In the genomic region with DNA sequence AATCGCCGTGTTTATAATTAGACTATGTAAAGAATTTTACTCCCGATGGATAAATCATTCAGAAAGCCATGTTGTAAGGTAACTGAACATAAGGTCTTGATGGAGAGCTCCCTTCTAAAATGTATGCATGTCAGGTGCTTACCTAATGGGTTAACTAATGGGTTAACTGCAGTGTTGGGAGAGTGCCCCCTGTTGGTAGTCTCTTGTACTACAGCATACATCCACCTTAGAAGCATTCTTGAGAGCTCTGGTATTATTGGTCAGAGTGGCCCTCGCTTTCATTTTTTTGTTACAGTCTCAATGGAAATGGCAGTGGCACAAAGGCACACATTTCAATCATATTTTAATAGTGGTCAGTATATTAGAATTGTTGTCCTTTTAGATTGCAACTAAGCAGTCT, we compare ENCODE assay signal across 10 mouse cellular contexts.
A peak's percentile ranks its signal among the peaks of the same experiment; 100 is the strongest.
DNase-seq lines count a peak whose midpoint lies in the region; ATAC-seq and TF ChIP-seq lines count a peak whose summit lies in the region.
"Had no signal": no experiment of that assay in that cellular context is flagged by ENCODE, and none has a peak within 500 bp of the region (broad histone marks: within the 10 kb centered on the region; RNA-seq: fewer than 3 reads in every experiment).

No protein-coding gene starts in this region.

- dilution Hi-C loops in CH12.LX (cut with MboI; ENCODE audit: extremely low pct_ligation_motif_present, extremely low pct_unique_long_range_greater_than_20kb, low sequenced_read_pairs): no loop called here

- no peak for ATAC-seq in kidney, embryonic 14.5 days (ENCODE audit: low FRiP score, low TSS enrichment)
- ATAC-seq in lung, postnatal 0 days: no peak
- ATAC-seq: forebrain, embryonic 15.5 days had no signal

- H3K27ac ChIP-seq in kidney, embryonic 14.5 days (ENCODE audit: low read depth, low read length): no peak overlapping the region
- no peak overlapping the region for H3K27ac ChIP-seq in CH12.LX (ENCODE audit: insufficient read depth, low read depth)
- no peak overlapping the region for H3K27ac ChIP-seq in lung, postnatal 0 days (ENCODE audit: low read length)
- H3K27ac ChIP-seq: forebrain, embryonic 15.5 days had no signal

- no peaks in the 10 kb centered on the region for H3K4me1 ChIP-seq in kidney, embryonic 14.5 days (ENCODE audit: control insufficient read depth, insufficient read depth, low read length)
- peaks cover 0 to 23% of the 10 kb centered on the region in 2 experiments; a peak in 2 of 4 replicates for H3K4me1 ChIP-seq in CH12.LX (ENCODE audit: control insufficient read depth in 1 of 2, insufficient read depth in 2 of 2)
- H3K4me1 ChIP-seq in lung, postnatal 0 days (ENCODE audit: insufficient read depth, low read depth, low read length): no peaks in the 10 kb centered on the region
- H3K4me1 ChIP-seq: forebrain, embryonic 15.5 days had no signal

- TF ChIP-seq RAD21 in CH12.LX (IDR thresholded peaks at IDR 0.05; ENCODE audit: low read depth, low read length): peak; percentile 81

- in situ Hi-C loops in CH12.LX (cut with MboI; ENCODE audit: low pct_ligation_motif_present, low pct_unique_long_range_greater_than_20kb, low sequenced_read_pairs): loop anchor here (5.0 to 25.0 kb wide), 3 partner anchors 172 to 333 kb away; no protein-coding TSS in a partner anchor

- peak; percentile 34 for DNase-seq in kidney, postnatal 10 days
- DNase-seq in CH12.LX (ENCODE audit: extremely low read depth): peak; percentile 81
- peak; percentile 21 for DNase-seq in MEL-GATA-1-ER (ENCODE audit: extremely low read depth, low read depth)
- DNase-seq in lung, postnatal 0 days (ENCODE audit: low spot score): peak; percentile 33
- no peak for DNase-seq in Muller cell, postnatal 12 days (ENCODE audit: inconsistent ontology term)
- no peak for DNase-seq in yolk sac, embryonic 10.5 days (ENCODE audit: low spot score)
- no peak for DNase-seq in urinary bladder, postnatal 14 days (ENCODE audit: low spot score)
- DNase-seq: right cerebral cortex, postnatal 25 days had no signal

- H3K36me3 ChIP-seq in kidney, embryonic 14.5 days (ENCODE audit: control insufficient read depth, insufficient read depth, low read length): peaks cover 3% of the 10 kb centered on the region; the same call in 1 of the 2 replicates
- no peaks in the 10 kb centered on the region for H3K36me3 ChIP-seq in CH12.LX (replicated peaks in 1 of 2; ENCODE audit: control insufficient read depth in 1 of 2, insufficient read depth in 1 of 2, low read length in 1 of 2)
- no peaks in the 10 kb centered on the region for H3K36me3 ChIP-seq in lung, postnatal 0 days (ENCODE audit: insufficient read depth, low read length)
- H3K36me3 ChIP-seq: forebrain, embryonic 15.5 days had no signal

- TF ChIP-seq CTCF in CH12.LX (conservative IDR thresholded peaks at IDR 0.05 in 1 of 2, IDR thresholded peaks at IDR 0.05 in 1 of 2; ENCODE audit: low read depth in 2 of 2, low read length in 2 of 2): peak; percentile 87 to 94
- TF ChIP-seq CTCF in lung, postnatal 0 days (IDR thresholded peaks at IDR 0.05): peak; percentile 76

- H3K79me2 ChIP-seq in CH12.LX (replicated peaks; ENCODE audit: control insufficient read depth, extremely low read depth, insufficient read depth, poor library complexity, severe bottlenecking): no peaks in the 10 kb centered on the region

- H3K9me3 ChIP-seq in kidney, embryonic 14.5 days (ENCODE audit: control insufficient read depth, low read length): 0 out of 2 replicates have a peak, but pooled peaks cover 2% of the 10 kb centered on the region
- peaks cover 4% of the 10 kb centered on the region for H3K9me3 ChIP-seq in CH12.LX (replicated peaks; ENCODE audit: low read length)
- no peaks in the 10 kb centered on the region for H3K9me3 ChIP-seq in lung, postnatal 0 days (ENCODE audit: low read length)
- H3K9me3 ChIP-seq: forebrain, embryonic 15.5 days had no signal

- H3K27me3 ChIP-seq in kidney, embryonic 14.5 days (ENCODE audit: control insufficient read depth, insufficient read depth, low read length): no peaks in the 10 kb centered on the region
- H3K27me3 ChIP-seq in CH12.LX (replicated peaks): no peaks in the 10 kb centered on the region
- H3K27me3 ChIP-seq in lung, postnatal 0 days (replicated peaks; ENCODE audit: insufficient read depth, low read length): no peaks in the 10 kb centered on the region
- H3K27me3 ChIP-seq: forebrain, embryonic 15.5 days had no signal

- no peak overlapping the region for H3K4me3 ChIP-seq in kidney, embryonic 14.5 days (ENCODE audit: low read length)
- no peak overlapping the region for H3K4me3 ChIP-seq in CH12.LX (replicated peaks in 1 of 3; ENCODE audit: low read depth in 2 of 3, low read length in 2 of 3, poor library complexity in 1 of 3)
- no peak overlapping the region for H3K4me3 ChIP-seq in lung, postnatal 0 days (ENCODE audit: low read depth, low read length)
- H3K4me3 ChIP-seq: forebrain, embryonic 15.5 days had no signal

- no peak overlapping the region for H3K4me2 ChIP-seq in kidney, embryonic 14.5 days (replicated peaks; ENCODE audit: low read depth, low read length)
- H3K4me2 ChIP-seq in CH12.LX (ENCODE audit: insufficient read depth, low read depth, poor library complexity, severe bottlenecking): peak overlapping the region; percentile 36; the same call in 1 of the 2 replicates
- H3K4me2 ChIP-seq in lung, postnatal 0 days (replicated peaks; ENCODE audit: low read depth, low read length): no peak overlapping the region
- H3K4me2 ChIP-seq: forebrain, embryonic 15.5 days had no signal

- WGBS in kidney, embryonic 14.5 days: 95% methylated on average over 4 of the region's 4 CpGs
- 91% methylated on average over 4 of the region's 4 CpGs for WGBS in lung, postnatal 0 days

- no peak for TF ChIP-seq POLR2A in CH12.LX (IDR thresholded peaks at IDR 0.05; ENCODE audit: low read depth, low read length)

- no peak overlapping the region for H3K9ac ChIP-seq in kidney, embryonic 14.5 days (ENCODE audit: low read depth, low read length)
- no peak overlapping the region for H3K9ac ChIP-seq in CH12.LX (ENCODE audit: insufficient read depth, low read depth)
- H3K9ac ChIP-seq in lung, postnatal 0 days (replicated peaks; ENCODE audit: low read depth): no peak overlapping the region
- H3K9ac ChIP-seq: forebrain, embryonic 15.5 days had no signal

- TF ChIP-seq EP300 in CH12.LX (IDR thresholded peaks at IDR 0.05; ENCODE audit: low read length): no peak
- no peak for TF ChIP-seq EP300 in lung, postnatal 0 days (IDR thresholded peaks at IDR 0.05)

TF ChIP-seq in CH12.LX, 34 proteins besides CTCF, POLR2A, EP300 and RAD21:
- TF ChIP-seq NELFE (IDR thresholded peaks at IDR 0.05; ENCODE audit: low read depth, low read length): no peak
- TF ChIP-seq BHLHE40 (IDR thresholded peaks at IDR 0.05; ENCODE audit: low read depth, low read length): 0 out of 2 replicates have a peak, but pooled peaks have one; percentile 32
- TF ChIP-seq CHD2 (IDR thresholded peaks at IDR 0.05; ENCODE audit: low read length): no peak
- TF ChIP-seq RCOR1 (conservative IDR thresholded peaks at IDR 0.05; ENCODE audit: low read depth, low read length): no peak
- peak; percentile 56 for TF ChIP-seq ZC3H11A (IDR thresholded peaks at IDR 0.05; ENCODE audit: low read depth, low read length)
- TF ChIP-seq JUND (conservative IDR thresholded peaks at IDR 0.05; ENCODE audit: low read depth, low read length): peak; percentile 34; the same call in 1 of the 2 replicates
- TF ChIP-seq SMC3 (IDR thresholded peaks at IDR 0.05; ENCODE audit: low read depth, low read length): peak; percentile 76
- 0 out of 2 replicates have a peak, but pooled peaks have one; percentile 24 for TF ChIP-seq MAZ (IDR thresholded peaks at IDR 0.05; ENCODE audit: low read depth, low read length)
- no peak for TF ChIP-seq ZNF384 (IDR thresholded peaks at IDR 0.05; ENCODE audit: low read depth, low read length)
- no peak for TF ChIP-seq ZMIZ1 (IDR thresholded peaks at IDR 0.05; ENCODE audit: low read depth, low read length)

Comparison
In these comparisons a context has a peak if more than half of its experiments do, and no peak if none do; other contexts are left out.
1. DNase-seq: peak in kidney, postnatal 10 days (single experiment), CH12.LX (single experiment), MEL-GATA-1-ER (single experiment) and lung, postnatal 0 days (single experiment); none in Muller cell, postnatal 12 days (single experiment), yolk sac, embryonic 10.5 days (single experiment) and urinary bladder, postnatal 14 days (single experiment).